Mouse (Mus musculus): ENCODE data around the gene Slc35a3.
"Not testable (repeated sequence)": the region's sequence is repeated elsewhere in the genome, so short reads cannot be mapped to it uniquely, and the experiment has no call there.

Slc35a3 gene

GRCm38 (mm10) chr3:116712436-116712881 lies at the start of gene Slc35a3:
TSS of gene Slc35a3 (minus strand) at chr3:116712831.
- no peak for DNase-seq (ENCODE audit: low spot score in 2 of 2)

GRCm38 (mm10) chr3:116752818-116753217 lies 40.2 kb upstream of the Slc35a3 start:
- DNase-seq (ENCODE audit: low spot score in 2 of 2), result no peak

- DNase-seq (ENCODE audit: low spot score in 2 of 2), result no peak
Observed at GRCm38 (mm10) chr3:116751191-116751860, 38.7 kb upstream of the Slc35a3 start.

GRCm38 (mm10) chr3:116748391-116749170 lies 36.0 kb upstream of the Slc35a3 start:
- no peak for DNase-seq (ENCODE audit: low spot score in 2 of 2)

- DNase-seq (ENCODE audit: low spot score in 2 of 2), result not testable (repeated sequence)
Observed at GRCm38 (mm10) chr3:116747648-116748047, 35.0 kb upstream of the Slc35a3 start.

GRCm38 (mm10) chr3:116740963-116741362 lies 28.3 kb upstream of the Slc35a3 start:
- no peak for DNase-seq (ENCODE audit: low spot score in 2 of 2)

GRCm38 (mm10) chr3:116740106-116740505 lies 27.5 kb upstream of the Slc35a3 start:
- DNase-seq (ENCODE audit: low spot score in 2 of 2), result no peak

- peak in 1 of 2 experiments; percentile 5 for DNase-seq (ENCODE audit: low spot score in 2 of 2)
Observed at GRCm38 (mm10) chr3:116737326-116737731, 24.7 kb upstream of the Slc35a3 start.

GRCm38 (mm10) chr3:116729483-116730174 lies 17.0 kb upstream of the Slc35a3 start:
- no peak for DNase-seq (ENCODE audit: low spot score in 2 of 2)

- DNase-seq (ENCODE audit: low spot score in 2 of 2), result no peak
Observed at GRCm38 (mm10) chr3:116726807-116727206, 14.2 kb upstream of the Slc35a3 start.

GRCm38 (mm10) chr3:116723496-116724481 lies 11.2 kb upstream of the Slc35a3 start:
- no peak for DNase-seq (ENCODE audit: low spot score in 2 of 2)

GRCm38 (mm10) chr3:116722980-116723379 lies 10.3 kb upstream of the Slc35a3 start:
- no peak for DNase-seq (ENCODE audit: low spot score in 2 of 2)

GRCm38 (mm10) chr3:116718951-116719350 lies 6.3 kb upstream of the Slc35a3 start:
- no peak for DNase-seq (ENCODE audit: low spot score in 2 of 2)

- no peak for DNase-seq (ENCODE audit: low spot score in 2 of 2)
Observed at GRCm38 (mm10) chr3:116713031-116713430, 400 bp upstream of the Slc35a3 start.

GRCm38 (mm10) chr3:116711624-116712435 lies 801 bp downstream of the Slc35a3 start:
- DNase-seq (ENCODE audit: low spot score in 2 of 2), result peak; percentile 68 to 85

GRCm38 (mm10) chr3:116710941-116711340 lies 1.7 kb downstream of the Slc35a3 start:
- no peak for DNase-seq (ENCODE audit: low spot score in 2 of 2)

GRCm38 (mm10) chr3:116705637-116706204 lies 6.9 kb downstream of the Slc35a3 start:
- no peak for DNase-seq (ENCODE audit: low spot score in 2 of 2)

GRCm38 (mm10) chr3:116703835-116704234 lies 8.8 kb downstream of the Slc35a3 start:
- DNase-seq (ENCODE audit: low spot score in 2 of 2), result no peak

GRCm38 (mm10) chr3:116702647-116703272 lies 9.9 kb downstream of the Slc35a3 start:
- no peak for DNase-seq (ENCODE audit: low spot score in 2 of 2)

All from urinary bladder, adult 18-20 months (tissue).